Mouse (Mus musculus): ENCODE data around the gene Lrp1. TPM values are rescaled to one million over a fixed set of nuclear protein-coding genes. Genes with fewer than 3 reads are reported as not detected.
A peak's percentile ranks its signal among the peaks of the same experiment; 100 is the strongest.
"Not testable (repeated sequence)": the region's sequence is repeated elsewhere in the genome, so short reads cannot be mapped to it uniquely, and the experiment has no call there.

Lrp1 gene
- polyA plus RNA-seq, 1 experiment, result 387 TPM

DNA sequence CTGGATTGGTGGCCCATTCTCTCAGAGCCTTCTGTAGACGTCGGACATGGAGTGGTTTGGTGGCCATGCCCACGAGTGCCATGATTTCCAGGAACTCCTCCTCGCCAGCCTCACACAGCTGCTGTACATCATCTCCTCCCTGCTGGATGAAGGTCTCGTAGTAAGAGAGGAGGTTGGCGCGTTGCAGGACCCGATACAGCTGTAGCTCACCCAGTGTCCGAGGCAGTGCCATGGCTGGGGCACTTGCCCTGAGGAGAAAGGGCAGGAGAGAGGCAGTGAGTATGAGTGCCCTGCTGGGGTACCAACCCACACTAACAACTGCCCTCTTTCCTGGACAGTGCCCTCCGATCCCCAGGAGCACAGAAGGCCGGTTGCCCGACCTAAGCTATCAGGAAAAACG is 43.9 kb upstream of the Lrp1 start:
- Histone ChIP-seq H3K27ac (ENCODE audit: insufficient read depth, low read length) (peak overlapping the region; percentile 99), H3K4me1 (ENCODE audit: control insufficient read depth, insufficient read depth, low read length) (no peaks in the 10 kb centered on the region; the same call in 1 of the 2 replicates), H3K4me3 (ENCODE audit: insufficient read depth, low read length) (peak overlapping the region; percentile 92)
- no peak for TF ChIP-seq CTCF (IDR thresholded peaks at IDR 0.05; ENCODE audit: borderline replicate concordance, insufficient read depth, low read length)
- peak; percentile 41; the same call in 1 of the 2 replicates for TF ChIP-seq POLR2A (IDR thresholded peaks at IDR 0.05; ENCODE audit: low read depth, low read length)

GRCm38 (mm10) chr10:127664166-127664565 is 43.2 kb upstream of the Lrp1 start:
- H3K27ac ChIP-seq (ENCODE audit: insufficient read depth, low read length), result peak overlapping the region; percentile 85
- no peaks in the 10 kb centered on the region; the same call in 1 of the 2 replicates for H3K4me1 ChIP-seq (ENCODE audit: control insufficient read depth, insufficient read depth, low read length)
- no peak for TF ChIP-seq POLR2A (IDR thresholded peaks at IDR 0.05; ENCODE audit: low read depth, low read length)
- no peak for TF ChIP-seq CTCF (IDR thresholded peaks at IDR 0.05; ENCODE audit: borderline replicate concordance, insufficient read depth, low read length)
- H3K4me3 ChIP-seq (ENCODE audit: insufficient read depth, low read length), result peak overlapping the region; percentile 92

DNA sequence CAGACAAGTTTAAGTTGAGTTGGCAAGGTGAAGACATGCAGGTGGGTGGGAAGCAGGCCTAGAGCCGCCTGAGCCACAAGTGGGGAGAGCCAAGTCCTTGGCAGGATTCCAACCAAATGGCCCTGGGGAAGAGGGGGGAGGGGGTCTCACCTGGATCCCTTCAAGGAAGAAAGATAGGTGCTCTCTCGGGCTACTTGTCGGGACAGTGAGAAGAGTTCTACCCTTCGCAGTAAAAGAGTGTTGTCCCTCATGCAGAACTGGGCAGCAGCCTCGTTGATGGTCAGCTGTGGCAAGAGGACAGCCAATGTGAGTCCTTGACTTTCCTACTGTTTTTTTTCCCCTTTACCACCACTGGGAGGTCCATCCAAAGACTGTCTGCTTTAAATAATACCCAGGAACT is 42.6 kb upstream of the Lrp1 start:
- H3K4me1 ChIP-seq (ENCODE audit: control insufficient read depth, insufficient read depth, low read length), result no peaks in the 10 kb centered on the region; the same call in 1 of the 2 replicates
- peak overlapping the region; percentile 85 for H3K27ac ChIP-seq (ENCODE audit: insufficient read depth, low read length)
- no peak for TF ChIP-seq CTCF (IDR thresholded peaks at IDR 0.05; ENCODE audit: borderline replicate concordance, insufficient read depth, low read length)
- no peak for TF ChIP-seq POLR2A (IDR thresholded peaks at IDR 0.05; ENCODE audit: low read depth, low read length)
- peak overlapping the region; percentile 92 for H3K4me3 ChIP-seq (ENCODE audit: insufficient read depth, low read length)

DNA sequence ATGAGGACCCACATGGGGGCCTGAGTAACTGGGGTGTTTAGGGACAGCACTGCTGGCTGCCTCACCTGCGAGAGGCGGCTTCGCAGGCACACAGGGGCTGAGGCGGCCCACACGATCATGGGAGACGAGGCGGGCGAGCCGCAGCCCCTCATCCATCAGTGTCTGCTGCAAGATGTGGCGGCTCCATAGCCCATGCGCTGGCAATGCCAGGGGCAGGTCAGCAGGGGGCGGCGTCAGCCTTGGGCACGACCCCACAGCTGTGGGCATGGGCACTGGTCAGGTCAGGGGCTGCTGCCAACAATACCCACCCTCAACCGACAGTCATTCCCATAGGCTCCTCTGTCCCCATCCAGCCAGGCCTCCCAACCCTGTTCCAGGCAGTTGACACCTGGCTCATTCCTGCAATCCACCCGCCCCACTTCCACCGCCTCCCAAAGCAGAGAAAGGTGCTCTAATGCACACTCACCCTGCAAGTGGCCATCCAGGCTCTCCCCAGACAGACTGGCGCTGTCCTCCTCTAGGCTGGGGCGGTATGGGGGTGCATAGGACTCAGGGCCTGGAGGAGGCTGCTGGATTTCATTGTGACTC is 41.8 kb upstream of the Lrp1 start:
- Histone ChIP-seq H3K27ac (ENCODE audit: insufficient read depth, low read length) (peak overlapping the region; percentile 85), H3K4me1 (ENCODE audit: control insufficient read depth, insufficient read depth, low read length) (no peaks in the 10 kb centered on the region; the same call in 1 of the 2 replicates), H3K4me3 (ENCODE audit: insufficient read depth, low read length) (peak overlapping the region; percentile 92)
- TF ChIP-seq POLR2A (IDR thresholded peaks at IDR 0.05; ENCODE audit: low read depth, low read length), result peak; percentile 20; the same call in 1 of the 2 replicates
- TF ChIP-seq CTCF (IDR thresholded peaks at IDR 0.05; ENCODE audit: borderline replicate concordance, insufficient read depth, low read length), result peak; percentile 41; the same call in 1 of the 2 replicates

- H3K27ac ChIP-seq (ENCODE audit: insufficient read depth, low read length), result peak overlapping the region; percentile 85
- peak; percentile 64 for TF ChIP-seq POLR2A (IDR thresholded peaks at IDR 0.05; ENCODE audit: low read depth, low read length)
- TF ChIP-seq CTCF (IDR thresholded peaks at IDR 0.05; ENCODE audit: borderline replicate concordance, insufficient read depth, low read length), result no peak
- no peaks in the 10 kb centered on the region; the same call in 1 of the 2 replicates for H3K4me1 ChIP-seq (ENCODE audit: control insufficient read depth, insufficient read depth, low read length)
- peak overlapping the region; percentile 92 for H3K4me3 ChIP-seq (ENCODE audit: insufficient read depth, low read length)
These were observed 41.1 kb upstream of the Lrp1 start for GRCm38 (mm10) chr10:127661915-127662663.

- Histone ChIP-seq H3K4me1 (ENCODE audit: control insufficient read depth, insufficient read depth, low read length) (no peaks in the 10 kb centered on the region; the same call in 1 of the 2 replicates), H3K4me3 (ENCODE audit: insufficient read depth, low read length) (no peak overlapping the region; the same call in 1 of the 2 replicates), H3K27ac (ENCODE audit: insufficient read depth, low read length) (peak overlapping the region; percentile 68)
- TF ChIP-seq POLR2A (IDR thresholded peaks at IDR 0.05; ENCODE audit: low read depth, low read length) (no peak), CTCF (IDR thresholded peaks at IDR 0.05; ENCODE audit: borderline replicate concordance, insufficient read depth, low read length) (no peak)
These were observed 40.5 kb upstream of the Lrp1 start for GRCm38 (mm10) chr10:127661291-127661914.

- no peak overlapping the region for H3K27ac ChIP-seq (ENCODE audit: insufficient read depth, low read length)
- no peak overlapping the region for H3K4me3 ChIP-seq (ENCODE audit: insufficient read depth, low read length)
- TF ChIP-seq CTCF (IDR thresholded peaks at IDR 0.05; ENCODE audit: borderline replicate concordance, insufficient read depth, low read length) (no peak), POLR2A (IDR thresholded peaks at IDR 0.05; ENCODE audit: low read depth, low read length) (peak; percentile 42)
- no peaks in the 10 kb centered on the region; the same call in 1 of the 2 replicates for H3K4me1 ChIP-seq (ENCODE audit: control insufficient read depth, insufficient read depth, low read length)
These were observed 38.6 kb upstream of the Lrp1 start for GRCm38 (mm10) chr10:127659551-127659950.

DNA sequence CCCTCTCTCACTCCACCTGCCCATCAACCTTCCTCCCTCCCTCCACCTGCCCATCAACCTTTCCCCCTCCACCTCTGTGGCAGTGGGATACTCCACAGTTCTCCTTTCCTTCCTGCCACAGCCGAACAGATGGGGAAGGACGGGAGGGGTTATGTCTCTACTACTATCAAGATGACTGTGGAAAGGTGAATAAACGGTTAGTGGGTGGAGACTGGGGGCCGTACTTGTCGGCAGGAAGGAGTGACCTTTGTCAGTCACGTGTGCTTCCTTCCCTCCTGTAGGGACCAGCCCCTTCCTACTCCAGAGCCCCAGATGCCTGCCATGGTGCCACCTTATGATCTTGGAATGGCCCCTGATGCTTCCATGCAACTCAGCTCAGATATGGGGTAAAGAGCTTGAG is 37.1 kb upstream of the Lrp1 start:
- H3K27ac ChIP-seq (ENCODE audit: insufficient read depth, low read length), result no peak overlapping the region
- TF ChIP-seq POLR2A (IDR thresholded peaks at IDR 0.05; ENCODE audit: low read depth, low read length) (no peak), CTCF (IDR thresholded peaks at IDR 0.05; ENCODE audit: borderline replicate concordance, insufficient read depth, low read length) (no peak)
- no peak overlapping the region for H3K4me3 ChIP-seq (ENCODE audit: insufficient read depth, low read length)

DNA sequence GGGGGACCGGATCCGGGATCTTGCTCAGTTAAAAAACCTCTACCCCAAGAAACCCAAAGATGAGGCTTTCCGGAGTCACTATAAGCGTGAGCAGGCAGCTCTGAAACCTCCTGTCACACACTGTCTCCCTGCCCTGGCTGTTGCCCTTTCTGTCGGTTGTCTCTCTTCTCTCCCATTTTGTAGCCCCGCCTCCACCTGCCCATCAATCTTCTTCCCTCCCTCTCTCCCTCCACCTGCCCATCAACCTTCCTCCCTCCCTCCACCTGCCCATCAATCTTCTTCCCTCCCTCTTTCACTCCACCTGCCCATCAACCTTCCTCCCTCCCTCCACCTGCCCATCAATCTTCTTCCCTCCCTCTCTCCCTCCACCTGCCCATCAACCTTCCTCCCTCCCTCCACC is 36.7 kb upstream of the Lrp1 start:
- not testable (repeated sequence) for H3K4me1 ChIP-seq (ENCODE audit: control insufficient read depth, insufficient read depth, low read length); H3K27ac ChIP-seq (ENCODE audit: insufficient read depth, low read length); H3K4me3 ChIP-seq (ENCODE audit: insufficient read depth, low read length)

More for the DNA sequence above, 37.1 kb upstream of the Lrp1 start:
- H3K4me1 ChIP-seq (ENCODE audit: control insufficient read depth, insufficient read depth, low read length), result no peaks in the 10 kb centered on the region; the same call in 1 of the 2 replicates

All from embryonic fibroblast, embryonic 13.5 days (primary cell).